Mouse (Mus musculus) heart, embryonic 10.5 days (tissue): Measurements from ENCODE around the gene Rnf38. TPM values are rescaled to one million over a fixed set of nuclear protein-coding genes. Genes with fewer than 3 reads are reported as not detected.

ENCODE experiments used
- DNase-seq: peaks from one replicate; pipeline ENCODE4 v3.0.0-alpha.2; 2017; ENCODE audit warnings: low spot score
- H3K27ac ChIP-seq: fragments of 300-500 bp; sonication (generic); 2 replicates; pipeline ENCODE4 v1.5.1; 2016; ENCODE audit warnings: mild to moderate bottlenecking
- H3K27me3 ChIP-seq: fragments of 300-500 bp; sonication (generic); 2 replicates; pipeline ENCODE4 v1.6.1; 2016; ENCODE audit warnings: mild to moderate bottlenecking; ENCODE audit not compliant: poor library complexity, insufficient read depth, severe bottlenecking
- H3K36me3 ChIP-seq: fragments of 300-500 bp; sonication (generic); 2 replicates; pipeline ENCODE4 v1.6.1; 2016; ENCODE audit warnings: mild to moderate bottlenecking, moderate library complexity
- H3K4me1 ChIP-seq: fragments of 300-500 bp; sonication (generic); 2 replicates; pipeline ENCODE4 v1.6.1; 2016; ENCODE audit warnings: mild to moderate bottlenecking
- H3K4me3 ChIP-seq: fragments of 300-500 bp; sonication (generic); 2 replicates; pipeline ENCODE4 v1.5.1; 2016; ENCODE audit warnings: mild to moderate bottlenecking, moderate library complexity
- H3K9me3 ChIP-seq: fragments of 300-500 bp; sonication (generic); 2 replicates; pipeline ENCODE4 v1.6.1; 2016; ENCODE audit warnings: mild to moderate bottlenecking, moderate library complexity
- WGBS: fragments of 180-500 bp; shearing (Covaris S2); methylation state at CpG from one replicate; pipeline ENCODE4 v1.1.7; 2016; 5-methylcytosine and 5-hydroxymethylcytosine counted together
- polyA plus RNA-seq: library from polyadenylated mRNA; unstranded; fragments of >200 nt; fragmentation: Nextera tagmentation; extraction: Ambion mirVana; gene quantifications from 2 replicates; pipeline ENCODE4 v1.2.1, GENCODE M21; 2016

Gene Rnf38
- 23.4 and 24.7 TPM in 2 replicates for polyA plus RNA-seq

- Histone ChIP-seq H3K36me3 (no peaks in the 10 kb centered on the region), H3K4me1 (peaks cover 22% of the 10 kb centered on the region), H3K9me3 (no peaks in the 10 kb centered on the region), H3K4me3 (peak within 1 kb of the TSS; percentile 90), H3K27ac (peak within 1 kb of the TSS; percentile 92), H3K27me3 (no peaks in the 10 kb centered on the region)
- no peak for DNase-seq
- WGBS = 26% methylated on average over 58 of the region's 61 CpGs
Measured at GRCm38 (mm10) chr4:44233713-44234003, at the start of gene Rnf38. TSS of gene Rnf38 (minus strand) at chr4:44233789.

DNA sequence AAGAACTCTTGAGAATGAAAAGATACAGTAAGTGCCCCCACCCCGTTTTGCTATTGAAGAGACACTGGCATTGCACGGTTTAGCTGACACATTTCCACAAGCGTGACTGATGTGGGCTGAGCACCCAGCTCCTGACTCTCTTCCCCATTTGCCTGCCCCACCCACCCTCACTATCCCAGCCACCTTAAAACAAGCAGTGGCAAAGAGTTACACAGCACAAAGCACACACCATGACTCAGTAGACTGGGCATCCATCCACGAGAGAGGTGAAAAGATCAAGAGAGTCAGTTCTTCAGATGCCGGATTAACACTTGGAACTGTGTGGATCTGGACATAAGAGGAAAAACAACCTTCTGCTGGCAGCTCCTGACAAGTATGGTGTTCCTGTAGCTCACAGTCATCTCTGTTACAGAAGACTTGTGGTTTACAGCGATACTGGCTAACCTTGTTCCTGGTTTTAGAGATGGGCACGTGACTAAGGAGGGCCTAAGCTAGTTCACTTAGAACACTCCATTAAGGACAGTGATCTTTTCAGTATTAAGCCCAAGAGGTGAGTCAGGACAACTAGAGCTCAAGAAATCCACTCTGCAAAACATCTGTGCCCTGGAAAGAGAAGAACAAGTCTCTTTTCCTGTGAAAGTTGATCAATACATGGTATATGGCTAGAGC, 48.1 kb upstream of the Rnf38 start:
- Histone ChIP-seq H3K4me3 (no peak overlapping the region), H3K9me3 (no peaks in the 10 kb centered on the region), H3K36me3 (no peaks in the 10 kb centered on the region), H3K4me1 (no peaks in the 10 kb centered on the region), H3K27me3 (no peaks in the 10 kb centered on the region), H3K27ac (no peak overlapping the region)
- no peak for DNase-seq
- 78% methylated on average over 7 of the region's 7 CpGs for WGBS

GRCm38 (mm10) chr4:44271134-44271533, 37.5 kb upstream of the Rnf38 start:
- Histone ChIP-seq H3K4me1 (no peaks in the 10 kb centered on the region), H3K27me3 (no peaks in the 10 kb centered on the region), H3K4me3 (no peak overlapping the region), H3K27ac (no peak overlapping the region), H3K36me3 (no peaks in the 10 kb centered on the region), H3K9me3 (no peaks in the 10 kb centered on the region)
- 62% methylated on average over 5 of the region's 5 CpGs for WGBS
- DNase-seq = no peak

DNA sequence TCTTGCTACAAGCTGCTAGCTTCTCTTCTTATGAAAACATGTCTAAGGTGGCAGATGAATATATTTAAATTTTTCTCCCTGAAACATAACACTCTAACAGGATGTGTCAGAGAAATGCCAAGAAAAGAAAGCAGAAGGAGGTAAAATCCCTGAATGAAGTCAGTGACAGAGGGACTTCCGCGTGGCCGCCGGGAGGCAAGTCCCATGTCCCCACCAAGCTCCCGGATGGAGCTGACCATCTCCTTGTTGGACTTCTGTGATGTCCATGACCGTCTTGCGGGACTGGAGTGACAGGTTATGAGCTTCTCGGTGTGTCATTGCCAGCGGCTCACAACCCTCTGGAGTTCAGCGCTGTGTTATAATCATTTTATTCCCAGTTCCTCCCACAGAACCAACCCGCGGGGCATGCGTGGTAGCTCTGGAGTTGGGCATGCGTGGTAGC, 35.8 kb upstream of the Rnf38 start:
- Histone ChIP-seq H3K9me3 (no peaks in the 10 kb centered on the region), H3K4me1 (no peaks in the 10 kb centered on the region), H3K27me3 (no peaks in the 10 kb centered on the region), H3K27ac (no peak overlapping the region), H3K36me3 (no peaks in the 10 kb centered on the region), H3K4me3 (no peak overlapping the region)
- no peak for DNase-seq
- WGBS = 86% methylated on average over 14 of the region's 14 CpGs

GRCm38 (mm10) chr4:44267437-44267836, 33.8 kb upstream of the Rnf38 start:
- H3K9me3 ChIP-seq = no peaks in the 10 kb centered on the region
- peaks cover 5% of the 10 kb centered on the region; the same call in 1 of the 2 replicates for H3K4me1 ChIP-seq
- H3K4me3 ChIP-seq = no peak overlapping the region
- DNase-seq = no peak
- no peaks in the 10 kb centered on the region for H3K27me3 ChIP-seq
- H3K27ac ChIP-seq = no peak overlapping the region
- 79% methylated on average over 6 of the region's 6 CpGs for WGBS
- no peaks in the 10 kb centered on the region for H3K36me3 ChIP-seq

- H3K4me1 ChIP-seq = peaks cover 5% of the 10 kb centered on the region; the same call in 1 of the 2 replicates
- WGBS = 54% methylated on average over 3 of the region's 3 CpGs
- H3K27ac ChIP-seq = no peak overlapping the region
- H3K36me3 ChIP-seq = no peaks in the 10 kb centered on the region
- H3K27me3 ChIP-seq = no peaks in the 10 kb centered on the region
- no peak overlapping the region for H3K4me3 ChIP-seq
- DNase-seq = no peak
- H3K9me3 ChIP-seq = no peaks in the 10 kb centered on the region
Measured at GRCm38 (mm10) chr4:44265500-44265899, 31.9 kb upstream of the Rnf38 start.

GRCm38 (mm10) chr4:44260244-44260643, 26.7 kb upstream of the Rnf38 start:
- 1% methylated on average over 10 of the region's 10 CpGs for WGBS
- H3K4me1 ChIP-seq = peaks cover 5% of the 10 kb centered on the region; the same call in 1 of the 2 replicates
- H3K9me3 ChIP-seq = no peaks in the 10 kb centered on the region
- no peaks in the 10 kb centered on the region for H3K27me3 ChIP-seq
- peak; percentile 81 for DNase-seq
- no peak overlapping the region for H3K27ac ChIP-seq
- no peak overlapping the region for H3K4me3 ChIP-seq
- H3K36me3 ChIP-seq = no peaks in the 10 kb centered on the region

DNA sequence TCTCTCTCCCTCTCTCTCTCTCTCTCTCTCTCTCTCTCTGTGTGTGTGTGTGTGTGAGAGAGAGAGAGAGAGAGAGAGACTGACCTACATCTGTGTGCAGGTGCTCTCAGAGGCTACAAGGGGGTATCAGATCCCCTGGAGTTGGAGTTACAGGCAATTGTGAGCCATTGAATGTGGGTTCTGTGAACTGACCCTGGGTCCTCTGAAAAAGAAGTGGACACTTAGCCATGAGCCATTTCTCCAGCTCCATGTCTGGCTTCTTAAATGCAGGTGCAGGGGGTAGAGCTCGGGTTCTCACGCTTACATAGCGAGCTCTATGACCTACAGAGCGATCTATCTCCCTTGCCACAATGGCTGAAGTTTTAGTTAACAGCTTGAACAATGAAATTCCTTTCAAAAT, 25.5 kb upstream of the Rnf38 start:
- WGBS = 79% methylated on average over 4 of the region's 4 CpGs
- DNase-seq = no peak

GRCm38 (mm10) chr4:44254579-44254978, 21.0 kb upstream of the Rnf38 start:
- no peak for DNase-seq
- Histone ChIP-seq H3K36me3 (no peaks in the 10 kb centered on the region), H3K4me3 (no peak overlapping the region), H3K9me3 (no peaks in the 10 kb centered on the region), H3K27ac (no peak overlapping the region), H3K27me3 (no peaks in the 10 kb centered on the region), H3K4me1 (peaks cover 16% of the 10 kb centered on the region)
- WGBS = 72% methylated on average over 5 of the region's 5 CpGs

More for the DNA sequence above, 25.5 kb upstream of the Rnf38 start:
- Histone ChIP-seq H3K4me1 (peaks cover 5% of the 10 kb centered on the region; the same call in 1 of the 2 replicates), H3K4me3 (no peak overlapping the region), H3K9me3 (no peaks in the 10 kb centered on the region), H3K27me3 (no peaks in the 10 kb centered on the region), H3K27ac (no peak overlapping the region), H3K36me3 (no peaks in the 10 kb centered on the region)

DNA sequence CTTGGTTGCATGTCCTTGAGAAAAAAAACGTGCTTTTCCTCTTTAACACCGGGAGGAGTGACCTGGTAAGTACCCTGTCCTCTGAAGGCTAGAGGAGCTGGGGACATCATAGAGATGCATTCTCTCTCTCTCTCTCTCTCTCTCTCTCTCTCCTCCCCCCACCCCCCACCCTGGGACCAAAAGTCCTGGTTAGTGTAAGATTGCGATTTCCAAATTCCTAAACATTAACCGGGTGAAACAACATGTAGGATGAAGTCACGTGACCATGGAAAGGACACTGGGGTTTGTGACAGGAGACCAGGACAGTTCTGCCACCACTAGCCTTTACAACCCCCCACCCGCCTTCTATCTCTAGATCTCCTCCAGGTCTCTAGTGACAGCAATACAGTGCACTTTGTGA, 19.6 kb upstream of the Rnf38 start:
- no peaks in the 10 kb centered on the region for H3K27me3 ChIP-seq
- no peaks in the 10 kb centered on the region for H3K36me3 ChIP-seq
- peak overlapping the region; percentile 48 for H3K4me3 ChIP-seq
- peaks cover 17% of the 10 kb centered on the region for H3K4me1 ChIP-seq
- WGBS = 3% methylated on average over 6 of the region's 6 CpGs
- no peaks in the 10 kb centered on the region for H3K9me3 ChIP-seq
- H3K27ac ChIP-seq = no peak overlapping the region
- DNase-seq = no peak

DNA sequence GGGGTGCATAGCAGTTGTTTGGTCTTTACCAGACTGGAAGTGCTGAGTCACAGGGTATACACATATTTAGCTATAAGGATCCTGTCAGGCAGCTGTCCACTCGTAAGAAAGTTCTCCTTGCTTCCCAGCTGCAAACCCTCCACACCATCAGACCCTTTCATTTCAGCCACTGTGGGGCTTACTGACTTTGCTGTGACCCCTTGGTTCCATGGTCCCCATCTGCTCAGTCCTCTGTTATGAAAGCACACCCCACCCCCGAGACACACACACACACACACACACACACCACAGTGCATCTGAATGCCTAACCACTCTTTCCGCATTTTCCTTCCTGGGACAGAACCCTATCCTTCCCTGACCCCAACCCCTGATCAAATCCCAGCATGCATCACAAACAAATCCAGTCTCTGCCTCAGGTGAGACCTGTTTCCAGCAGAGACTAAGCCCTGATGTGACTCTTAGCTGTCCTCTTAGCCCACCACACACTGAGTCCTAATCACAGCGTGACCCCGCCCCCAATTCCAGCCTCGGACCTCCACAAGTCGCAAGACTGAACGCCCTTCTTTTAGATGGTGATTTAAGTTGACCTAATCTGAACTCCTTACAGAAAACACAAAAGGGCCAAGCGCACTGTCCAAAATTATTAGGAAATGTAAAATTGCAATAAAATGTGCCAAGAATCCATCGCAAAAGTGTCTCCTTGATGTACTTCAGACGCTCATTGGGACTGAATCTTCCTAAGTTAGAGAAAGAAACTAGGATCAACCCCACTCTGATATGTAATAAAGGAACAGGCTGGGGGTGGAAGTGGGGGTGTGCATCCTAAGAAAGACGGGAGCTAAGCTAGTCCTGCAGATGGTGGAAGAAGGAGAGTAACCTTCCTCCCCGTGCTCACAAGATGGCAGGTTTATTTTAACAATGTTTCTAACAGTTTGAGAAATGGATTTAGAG, 18.7 kb upstream of the Rnf38 start:
- peak overlapping the region; percentile 48 for H3K4me3 ChIP-seq
- DNase-seq = no peak
- H3K4me1 ChIP-seq = peaks cover 23% of the 10 kb centered on the region
- H3K36me3 ChIP-seq = no peaks in the 10 kb centered on the region
- WGBS = 8% methylated on average over 13 of the region's 13 CpGs
- no peaks in the 10 kb centered on the region for H3K9me3 ChIP-seq
- H3K27me3 ChIP-seq = no peaks in the 10 kb centered on the region
- no peak overlapping the region for H3K27ac ChIP-seq

DNA sequence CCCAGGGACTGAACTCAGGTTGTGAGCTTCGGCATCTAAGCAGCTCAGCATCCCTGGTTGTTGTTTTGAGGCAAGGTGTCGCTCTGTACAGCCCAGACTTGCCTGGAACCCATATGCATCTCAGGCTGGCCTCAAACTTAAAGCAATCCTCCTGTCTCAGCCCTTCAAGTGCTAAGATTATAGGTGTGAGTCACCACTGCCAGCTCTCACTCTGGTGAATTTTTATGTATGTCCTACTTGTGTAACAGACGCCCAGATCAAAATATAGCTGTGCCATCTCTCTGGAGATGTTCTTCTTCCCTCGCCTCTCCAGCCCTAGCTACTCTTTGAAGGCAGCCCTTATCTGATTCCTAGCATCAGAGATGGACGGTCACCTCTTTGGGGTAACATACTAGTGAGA, 17.9 kb upstream of the Rnf38 start:
- Histone ChIP-seq H3K27ac (no peak overlapping the region), H3K27me3 (no peaks in the 10 kb centered on the region), H3K4me1 (peaks cover 25% of the 10 kb centered on the region), H3K9me3 (no peaks in the 10 kb centered on the region), H3K4me3 (no peak overlapping the region), H3K36me3 (no peaks in the 10 kb centered on the region)
- WGBS = 62% methylated on average over 5 of the region's 5 CpGs
- DNase-seq = no peak

DNA sequence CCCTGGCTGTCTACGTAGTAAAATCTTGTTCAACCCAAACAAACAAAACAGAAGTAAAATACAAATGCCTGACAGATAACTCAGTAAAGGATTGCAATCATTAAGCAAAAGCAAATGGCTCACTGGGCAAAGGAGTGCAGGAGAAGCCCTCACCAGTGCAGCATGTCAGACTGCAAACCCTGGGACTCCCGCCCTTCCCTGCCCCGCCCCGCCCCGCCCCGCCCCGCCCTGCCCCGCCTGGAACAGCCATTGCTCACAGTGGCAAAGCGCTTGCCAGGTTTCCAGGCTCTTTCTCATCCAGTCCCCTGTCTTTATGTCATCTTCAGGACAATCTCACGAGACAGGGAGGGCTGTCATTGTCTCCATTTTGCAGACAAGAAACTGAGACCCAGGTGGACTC, 16.1 kb upstream of the Rnf38 start:
- Histone ChIP-seq H3K27me3 (no peaks in the 10 kb centered on the region), H3K9me3 (no peaks in the 10 kb centered on the region), H3K4me1 (peaks cover 25% of the 10 kb centered on the region), H3K36me3 (no peaks in the 10 kb centered on the region), H3K27ac (no peak overlapping the region), H3K4me3 (peak overlapping the region; percentile 22)
- DNase-seq = no peak
- 6% methylated on average over 10 of the region's 10 CpGs for WGBS
